Mouse (Mus musculus) erythroblast, embryonic 14.5 days (primary cell): ENCODE results near the gene Fbf1. TPM values are rescaled to one million over a fixed set of nuclear protein-coding genes. Genes with fewer than 3 reads are reported as not detected.
A peak's percentile ranks its signal among the peaks of the same experiment; 100 is the strongest.

Source experiments
- H3K27me3 ChIP-seq: 2 replicates; pipeline ENCODE4 v1.6.1; 2012; ENCODE audit warnings: inconsistent platforms; ENCODE audit not compliant: control insufficient read depth
- H3K36me3 ChIP-seq: 2 replicates; pipeline ENCODE4 v1.6.1; 2012; ENCODE audit warnings: mild to moderate bottlenecking, inconsistent platforms; ENCODE audit not compliant: control insufficient read depth
- H3K4me1 ChIP-seq: 2 replicates; pipeline ENCODE4 v1.6.1; 2012; ENCODE audit warnings: inconsistent platforms; ENCODE audit not compliant: control insufficient read depth
- H3K4me3 ChIP-seq: replicated peaks from 2 replicates; pipeline ENCODE3; 2012; ENCODE audit warnings: moderate library complexity, mild to moderate bottlenecking, inconsistent platforms
- H3K9me3 ChIP-seq: 2 replicates; pipeline ENCODE4 v1.6.1; 2012; ENCODE audit warnings: low read length, inconsistent platforms, mixed read lengths; ENCODE audit not compliant: control insufficient read depth
- GATA1 ChIP-seq: IDR thresholded peaks from 2 replicates; pipeline ENCODE4 v1.6.1; 2012; ENCODE audit warnings: low read length, inconsistent platforms, mixed read lengths
- TAL1 ChIP-seq: IDR thresholded peaks from 3 replicates; pipeline ENCODE4 v1.6.1; 2012; ENCODE audit warnings: low read length, inconsistent platforms, mixed read lengths
- polyA plus RNA-seq: library from polyadenylated mRNA; stranded (reverse); fragments of >175 nt; gene quantifications from 2 replicates; pipeline ENCODE4 v1.2.3, GENCODE M21; 2012

The Fbf1 gene
- polyA plus RNA-seq, 1 experiment = 1.1 TPM

DNA sequence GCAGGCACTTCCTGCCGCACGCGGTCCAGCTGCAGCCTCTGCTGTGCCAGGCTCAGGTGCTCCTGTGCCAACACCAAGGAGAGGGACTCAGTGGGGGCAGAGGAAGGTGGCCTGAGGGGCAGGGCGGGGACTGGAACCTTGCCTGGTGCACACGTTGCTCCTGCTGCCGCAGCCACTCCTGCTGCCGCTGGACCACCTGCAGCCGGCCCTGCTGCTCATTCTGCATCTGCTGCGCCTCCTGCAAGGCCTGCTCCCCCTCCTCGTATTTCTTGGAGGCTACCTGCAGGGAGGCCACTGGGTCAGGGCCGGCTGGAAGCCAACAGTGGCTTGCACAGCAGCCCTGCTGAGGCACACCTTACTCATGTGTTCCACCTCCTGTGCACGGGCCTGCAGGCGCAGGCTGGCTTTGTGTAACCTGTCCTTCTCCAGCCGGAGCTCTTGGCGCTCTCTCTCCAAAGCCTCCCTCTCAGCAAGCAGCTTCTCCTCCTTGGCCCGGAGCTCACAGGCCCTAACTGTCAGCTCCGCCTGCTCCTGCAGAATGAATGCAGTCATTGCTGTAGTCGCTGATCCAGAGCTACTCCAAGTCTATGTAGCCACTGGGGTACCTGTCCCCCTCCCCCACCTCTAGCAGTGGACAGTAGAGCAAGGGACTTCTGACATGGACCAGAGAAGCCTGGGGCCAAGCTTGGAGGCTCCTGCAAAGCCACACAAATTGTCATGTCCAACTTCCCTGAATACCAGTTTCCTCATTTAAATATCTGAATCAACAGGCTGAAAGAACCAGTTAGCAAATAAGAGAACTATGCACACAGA, 22.3 kb downstream of the Fbf1 start:
- H3K36me3 ChIP-seq = peaks cover 93% of the 10 kb centered on the region
- H3K4me3 ChIP-seq = no peak overlapping the region
- peaks cover 3% of the 10 kb centered on the region; the same call in 1 of the 2 replicates for H3K9me3 ChIP-seq
- peaks cover 67% of the 10 kb centered on the region for H3K4me1 ChIP-seq
- H3K27me3 ChIP-seq = no peaks in the 10 kb centered on the region
- TF ChIP-seq TAL1 (no peak), GATA1 (no peak)

DNA sequence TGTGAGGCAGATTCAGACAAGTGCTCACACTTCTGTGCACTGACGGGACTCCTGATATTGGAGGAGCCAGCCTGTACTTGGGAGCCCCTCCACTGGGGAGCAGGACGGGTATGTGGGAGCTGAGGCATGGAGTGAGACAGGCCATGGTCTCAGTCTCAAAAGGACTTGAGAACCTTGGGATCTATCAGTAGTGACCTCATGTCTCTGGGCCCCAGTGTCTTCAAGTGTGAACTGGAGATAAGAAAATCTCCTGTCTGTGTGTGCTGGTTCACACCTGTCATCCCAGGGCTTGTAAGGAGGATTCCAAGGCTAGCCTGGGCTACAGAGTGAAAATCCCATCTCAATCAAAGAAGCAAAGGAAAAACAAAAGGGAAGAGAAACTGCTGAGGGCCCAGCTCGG, 24.5 kb downstream of the Fbf1 start:
- Histone ChIP-seq H3K27me3 (no peaks in the 10 kb centered on the region), H3K4me3 (peak overlapping the region; percentile 15), H3K36me3 (peaks cover 70% of the 10 kb centered on the region), H3K4me1 (peaks cover 66% of the 10 kb centered on the region), H3K9me3 (no peaks in the 10 kb centered on the region)
- TF ChIP-seq TAL1 (peak; percentile 62), GATA1 (peak; percentile 47)

DNA sequence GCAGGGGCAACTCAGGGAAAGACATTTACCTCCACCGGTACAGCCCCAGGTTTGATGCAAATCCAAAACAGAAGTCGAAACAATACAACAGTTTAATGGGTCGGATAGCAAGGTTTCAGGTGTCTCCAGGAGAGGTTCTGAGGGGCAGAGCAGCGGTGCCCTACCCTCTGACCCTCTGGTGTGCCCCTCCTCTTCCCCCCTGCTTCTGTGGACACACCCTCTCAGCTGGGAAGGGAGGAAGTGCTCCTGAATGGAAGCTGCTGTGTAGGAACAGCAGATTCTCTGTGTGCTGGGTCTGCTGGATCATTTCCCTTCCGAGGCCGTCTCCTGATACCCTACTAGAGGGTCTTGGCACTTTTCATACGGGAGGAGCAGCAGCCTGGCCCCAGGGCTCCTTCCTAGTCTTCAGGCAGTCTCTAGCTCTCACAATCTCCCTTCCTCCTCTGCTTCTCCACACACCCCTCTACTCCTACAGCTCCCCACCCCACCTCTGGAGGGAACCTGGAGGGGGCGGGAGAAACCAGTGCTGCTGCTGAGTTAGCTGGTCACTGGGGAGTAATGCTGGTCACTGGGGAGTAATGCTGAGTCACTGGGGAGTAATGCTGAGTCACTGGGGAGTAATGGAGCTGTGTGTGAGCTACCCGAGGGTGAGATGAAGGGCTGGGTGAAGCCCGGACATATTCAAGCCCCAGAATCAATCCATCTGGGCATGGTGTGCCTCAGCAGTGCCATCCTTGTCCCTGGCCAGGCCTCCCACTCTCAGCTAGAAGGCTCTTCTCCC, 25.6 kb downstream of the Fbf1 start:
- peaks cover 60% of the 10 kb centered on the region for H3K36me3 ChIP-seq
- H3K4me1 ChIP-seq = peaks cover 76% of the 10 kb centered on the region
- H3K27me3 ChIP-seq = no peaks in the 10 kb centered on the region
- H3K4me3 ChIP-seq = peak overlapping the region; percentile 30
- TF ChIP-seq TAL1 = no peak
- no peak for TF ChIP-seq GATA1
- H3K9me3 ChIP-seq = no peaks in the 10 kb centered on the region

DNA sequence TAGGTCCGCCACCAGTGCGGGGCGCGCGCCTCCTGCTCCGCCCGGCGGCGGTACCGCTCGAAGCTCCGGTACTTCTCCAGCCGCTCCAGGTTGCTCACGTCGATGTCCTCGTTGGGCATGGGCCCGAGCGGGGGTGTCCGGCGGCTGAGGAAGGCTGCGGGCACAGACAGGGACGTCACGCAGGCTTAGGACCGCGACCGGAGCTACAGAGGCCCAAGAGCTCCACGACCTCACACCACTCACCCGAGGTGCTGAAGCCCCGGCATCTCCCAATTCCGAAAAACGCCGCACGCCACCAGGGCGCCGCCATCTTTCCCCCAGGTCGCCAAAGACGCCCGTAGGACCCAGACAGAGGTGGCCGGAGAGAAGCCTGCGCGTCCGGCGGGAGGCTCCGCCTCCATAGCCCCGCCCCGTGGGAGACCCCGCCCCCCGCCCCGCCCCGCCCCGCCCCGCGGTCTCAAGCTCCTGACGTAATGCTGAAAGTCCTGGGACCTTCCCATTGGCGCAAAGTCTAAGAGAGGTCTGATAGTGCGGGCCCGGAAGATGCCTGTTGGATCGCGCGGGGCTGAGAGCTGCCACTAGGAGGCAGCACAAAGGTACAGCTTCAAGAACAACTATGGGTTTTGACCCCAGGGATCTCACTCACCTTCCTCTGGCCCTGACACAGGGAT, 29.4 kb downstream of the Fbf1 start, which contains the start of gene Mrpl38:
Gene Mrpl38 (minus strand): TSS at position 401 of the 671 bp plus-strand sequence.
- no peaks in the 10 kb centered on the region for H3K27me3 ChIP-seq
- H3K9me3 ChIP-seq = no peaks in the 10 kb centered on the region
- H3K4me3 ChIP-seq = peak within 1 kb of the TSS; percentile 91
- H3K4me1 ChIP-seq = peaks cover 67% of the 10 kb centered on the region
- H3K36me3 ChIP-seq = peaks cover 55% of the 10 kb centered on the region
- no peak for TF ChIP-seq GATA1
- no peak for TF ChIP-seq TAL1

DNA sequence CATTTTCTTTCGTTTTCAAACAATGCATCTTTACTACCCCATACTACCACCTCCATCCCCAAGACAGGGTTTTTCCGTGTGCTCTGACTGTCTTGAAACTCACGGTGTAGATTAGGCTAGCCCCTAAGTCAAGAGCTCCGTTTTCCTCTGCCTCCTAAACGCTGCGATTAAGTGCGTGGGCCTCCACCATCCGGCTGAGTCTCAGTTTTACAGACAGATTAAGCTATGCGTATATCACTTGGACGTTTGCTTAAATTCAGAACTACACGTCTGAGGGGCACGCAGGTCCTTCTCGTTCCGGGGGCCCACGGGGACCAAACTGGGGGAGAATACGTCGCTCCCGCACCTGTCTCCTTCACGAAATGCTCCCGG, 29.9 kb downstream of the Fbf1 start:
- Histone ChIP-seq H3K4me1 (peaks cover 62% of the 10 kb centered on the region), H3K9me3 (no peaks in the 10 kb centered on the region), H3K36me3 (peaks cover 53% of the 10 kb centered on the region), H3K27me3 (no peaks in the 10 kb centered on the region), H3K4me3 (peak overlapping the region; percentile 91)
- TF ChIP-seq GATA1 (no peak), TAL1 (no peak)

DNA sequence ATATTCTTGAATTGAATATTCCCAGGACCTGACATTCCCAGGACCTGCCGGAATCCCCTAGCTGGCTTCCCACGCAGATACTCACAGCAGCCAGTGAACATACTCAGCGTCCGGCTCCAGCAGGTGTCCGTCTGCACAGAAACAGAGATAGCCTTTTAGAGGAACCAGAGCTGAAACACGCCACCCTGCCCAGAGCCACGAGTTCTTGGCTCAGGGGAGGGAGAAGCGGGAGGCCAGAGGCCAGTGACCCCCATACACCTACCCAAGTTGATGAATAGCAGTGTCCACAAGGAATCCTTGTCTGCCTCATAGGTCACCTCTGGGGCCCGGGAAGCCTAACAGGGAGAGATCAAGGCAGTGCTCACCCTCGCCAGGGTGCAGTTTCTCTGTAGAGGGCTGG, 33.8 kb downstream of the Fbf1 start:
- no peak for TF ChIP-seq TAL1
- TF ChIP-seq GATA1 = no peak
- no peak overlapping the region for H3K4me3 ChIP-seq
- peaks cover 14% of the 10 kb centered on the region for H3K27me3 ChIP-seq
- H3K4me1 ChIP-seq = peaks cover 56% of the 10 kb centered on the region
- no peaks in the 10 kb centered on the region for H3K9me3 ChIP-seq
- H3K36me3 ChIP-seq = peaks cover 54% of the 10 kb centered on the region

DNA sequence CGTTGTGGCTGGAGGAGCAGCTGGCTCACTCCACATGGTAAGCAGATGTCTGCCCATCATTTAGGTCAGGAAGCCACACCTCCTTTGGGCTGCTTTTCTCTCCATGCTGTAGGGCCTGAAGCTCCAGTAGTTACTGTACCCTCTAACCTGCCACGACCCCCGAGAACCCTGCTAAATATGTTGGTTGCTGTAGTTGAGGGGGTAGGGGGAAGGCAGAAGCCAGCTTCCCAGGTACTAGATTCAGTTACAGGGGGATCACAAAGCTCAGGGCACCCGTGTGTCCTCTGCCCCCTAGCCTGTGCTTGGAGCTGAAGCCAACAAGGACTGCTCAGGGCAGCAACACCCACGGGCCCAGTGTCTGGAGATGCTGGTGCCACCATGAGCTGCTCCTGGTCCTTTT, 34.5 kb downstream of the Fbf1 start:
- Histone ChIP-seq H3K4me3 (no peak overlapping the region), H3K36me3 (peaks cover 54% of the 10 kb centered on the region), H3K4me1 (peaks cover 55% of the 10 kb centered on the region), H3K27me3 (peaks cover 14% of the 10 kb centered on the region), H3K9me3 (no peaks in the 10 kb centered on the region)
- TF ChIP-seq TAL1 (no peak), GATA1 (no peak)

DNA sequence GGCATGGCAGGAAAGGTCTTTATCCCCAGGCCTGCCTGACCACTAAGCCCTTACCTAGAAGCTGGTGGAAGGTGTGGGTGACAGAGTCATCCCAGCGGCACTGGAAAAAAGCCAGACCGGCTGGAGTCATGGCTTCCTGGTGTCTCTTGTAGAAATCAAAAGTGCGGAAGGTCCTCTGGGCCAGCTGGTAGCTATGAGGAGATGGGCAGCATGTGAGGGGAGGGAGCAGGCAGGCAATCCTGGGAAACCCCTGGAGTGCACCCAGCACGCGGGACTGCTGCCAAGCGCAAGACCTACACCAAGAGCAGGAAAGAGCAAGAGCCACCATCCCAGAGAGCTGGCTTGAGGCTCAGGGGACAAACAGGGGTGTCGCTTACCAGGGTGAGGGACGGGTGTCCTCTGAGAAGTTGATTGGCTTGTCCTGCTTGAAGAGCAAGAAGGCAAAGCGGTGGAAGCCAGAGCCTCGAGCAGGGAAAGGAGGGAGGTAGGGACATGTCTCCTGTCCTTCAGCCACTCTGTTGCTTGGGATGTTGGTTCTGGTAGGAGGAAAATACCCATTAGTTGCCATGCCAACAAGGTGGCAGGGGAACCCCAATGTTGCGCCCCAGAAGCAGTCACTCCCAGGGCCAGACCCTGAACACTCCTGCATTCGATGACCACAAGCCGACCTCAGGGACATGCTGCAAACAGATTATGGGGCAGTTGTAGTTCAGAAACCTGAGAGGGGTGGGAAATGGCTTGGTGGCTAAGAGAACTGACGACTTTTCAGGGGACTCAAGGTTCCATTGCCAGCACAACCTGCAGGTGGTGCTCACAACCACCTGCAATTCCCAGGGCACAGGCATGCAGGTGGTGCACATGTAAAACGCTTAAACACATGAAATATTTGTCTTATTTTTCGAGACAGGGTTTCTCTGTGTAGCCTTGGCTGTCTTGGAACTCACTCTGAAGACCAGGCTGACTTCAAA, 35.3 kb downstream of the Fbf1 start:
- TF ChIP-seq GATA1 (no peak), TAL1 (no peak)
- H3K4me3 ChIP-seq = no peak overlapping the region
- H3K36me3 ChIP-seq = peaks cover 54% of the 10 kb centered on the region
- H3K9me3 ChIP-seq = no peaks in the 10 kb centered on the region
- H3K27me3 ChIP-seq = peaks cover 14% of the 10 kb centered on the region
- H3K4me1 ChIP-seq = peaks cover 53% of the 10 kb centered on the region
